Mouse (Mus musculus): Measurements from ENCODE around the gene Asb5.
"Not testable (repeated sequence)": the region's sequence is repeated elsewhere in the genome, so short reads cannot be mapped to it uniquely, and the experiment has no call there.

The Asb5 gene

DNA sequence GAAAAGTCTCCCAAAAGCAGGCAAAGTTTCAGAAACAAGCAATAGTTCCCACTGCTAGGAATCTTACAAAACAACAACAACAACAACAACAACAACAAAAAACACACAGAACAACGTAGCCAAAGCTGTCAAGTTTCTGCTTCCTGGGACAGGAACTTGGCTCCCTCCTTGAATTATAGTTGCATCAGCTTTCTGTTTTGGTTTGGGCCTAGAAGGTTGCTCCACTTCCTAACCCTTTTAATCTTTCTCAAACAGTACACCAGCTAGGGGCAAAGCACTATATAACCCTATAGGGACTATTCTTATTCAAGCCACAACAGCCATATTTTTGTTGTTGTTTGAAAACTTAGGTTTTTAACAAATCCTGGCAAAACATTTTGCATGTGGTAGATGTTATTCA, 12.0 kb downstream of the Asb5 start:
- DNase-seq, result no peak

GRCm38 (mm10) chr8:54548383-54548782, 19.0 kb downstream of the Asb5 start:
- no peak for DNase-seq

DNA sequence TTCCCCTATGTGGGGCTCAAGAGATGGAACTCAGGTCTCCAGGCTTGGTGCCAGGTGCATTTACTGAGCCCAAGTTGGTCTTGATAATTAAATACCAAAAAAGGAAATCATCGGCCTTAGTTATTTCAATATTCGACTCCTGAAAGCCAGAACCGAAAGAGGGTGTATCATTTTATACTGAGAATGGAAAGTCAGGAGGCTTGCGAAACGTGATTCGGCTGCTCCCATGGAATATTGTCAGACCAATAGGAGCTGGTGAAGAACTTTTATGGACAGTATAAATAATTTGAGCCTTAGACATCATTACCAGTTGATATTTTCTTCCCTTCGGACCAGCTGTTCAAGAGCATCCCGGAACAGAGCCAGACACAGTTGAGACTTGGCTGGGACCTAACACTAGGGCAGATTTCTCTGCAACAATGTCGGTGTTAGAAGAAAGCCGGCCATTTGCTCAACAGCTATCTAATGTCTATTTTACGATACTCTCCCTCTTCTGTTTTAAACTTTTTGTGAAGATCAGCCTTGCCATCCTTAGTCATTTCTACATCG, 20.7 kb downstream of the Asb5 start:
- DNase-seq, result no peak

DNA sequence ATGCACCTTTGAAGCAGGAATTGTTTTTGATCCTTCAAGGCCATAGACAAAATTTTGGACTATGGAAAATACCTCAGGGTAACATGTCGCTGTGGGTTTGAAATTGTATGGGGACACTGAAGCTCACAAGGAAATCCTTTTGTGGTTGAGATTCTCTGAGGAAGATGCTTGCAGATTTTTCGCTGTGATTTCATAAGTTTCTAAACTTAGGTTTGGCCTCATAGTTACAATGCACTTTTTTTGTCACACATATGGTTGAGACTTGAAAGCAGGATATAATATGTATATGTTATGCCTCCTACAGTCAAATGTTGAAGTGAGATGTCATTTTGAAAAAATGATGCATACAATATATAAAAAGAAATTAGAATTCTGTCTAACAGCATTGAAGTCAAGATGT, 25.5 kb downstream of the Asb5 start:
- DNase-seq, result no peak

DNA sequence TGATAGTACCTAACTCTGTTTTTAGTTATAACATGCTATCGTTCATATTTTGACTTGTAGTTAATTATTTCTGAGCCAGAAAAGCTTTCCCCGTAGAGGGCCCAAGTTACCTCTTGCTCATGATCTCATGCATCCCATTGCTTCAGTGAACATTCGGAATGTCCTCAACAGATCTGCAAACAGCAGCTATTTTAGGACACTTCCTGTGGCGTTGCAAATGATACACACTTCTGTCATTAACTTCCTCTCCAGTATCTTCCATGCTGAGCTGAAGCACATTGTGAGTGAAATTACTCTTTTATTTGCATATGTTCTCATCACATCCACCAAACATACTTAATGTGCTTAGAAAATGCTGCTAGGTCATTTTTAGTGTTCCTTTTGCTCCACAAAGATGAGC, 32.8 kb downstream of the Asb5 start:
- peak; percentile 12 to 24 for DNase-seq

GRCm38 (mm10) chr8:54565181-54565580, 35.8 kb downstream of the Asb5 start:
- DNase-seq, result no peak

DNA sequence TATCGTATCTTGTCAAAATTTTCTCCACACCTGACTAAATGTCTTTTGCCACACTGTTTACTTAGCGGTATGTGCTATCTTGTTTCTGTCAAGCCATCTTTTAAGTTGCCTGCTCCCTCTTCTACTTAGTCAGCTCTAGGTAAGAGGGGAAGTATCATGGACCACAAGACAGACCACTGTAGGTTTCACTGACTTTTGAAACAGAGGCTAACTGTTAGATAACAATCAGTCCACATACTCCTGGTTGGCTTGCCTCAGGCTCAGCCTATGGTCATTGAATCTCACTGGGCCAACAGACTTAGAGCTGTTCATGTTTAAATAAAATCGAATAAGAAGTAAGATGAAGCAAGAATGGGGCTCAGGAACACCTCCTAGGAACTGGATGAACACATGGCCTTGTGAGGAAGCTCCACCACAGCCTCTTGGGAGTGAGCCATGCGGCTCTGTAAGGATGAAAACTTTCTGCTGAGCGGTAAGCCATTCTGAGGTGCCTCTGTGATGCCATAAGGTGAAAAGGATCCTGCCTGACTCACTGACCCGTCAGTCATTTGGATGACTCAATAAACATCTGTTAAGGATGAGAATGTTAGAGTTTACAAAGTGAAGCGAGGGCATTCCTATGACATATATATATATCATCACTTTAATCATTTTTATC, 36.4 kb downstream of the Asb5 start:
- no peak for DNase-seq

DNA sequence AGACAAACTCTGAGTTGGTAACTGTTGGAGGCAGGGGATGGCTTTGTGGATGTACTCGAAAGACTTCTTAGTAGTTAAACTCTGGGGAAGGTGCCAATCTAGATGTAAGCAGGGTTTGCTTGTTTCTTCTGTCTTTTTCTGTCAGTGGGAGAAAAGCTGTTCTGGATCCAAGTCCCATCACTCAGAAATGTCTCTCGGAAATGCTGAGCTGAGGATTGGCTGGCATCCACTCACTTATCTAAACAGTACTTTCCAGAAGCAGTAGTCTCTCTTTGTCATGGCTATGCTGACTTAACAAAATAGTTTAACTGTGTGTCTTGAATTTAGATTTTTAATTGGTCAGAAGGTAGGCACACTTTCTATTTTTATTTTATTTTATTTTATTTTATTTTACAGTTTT, 37.8 kb downstream of the Asb5 start:
- no peak for DNase-seq

DNA sequence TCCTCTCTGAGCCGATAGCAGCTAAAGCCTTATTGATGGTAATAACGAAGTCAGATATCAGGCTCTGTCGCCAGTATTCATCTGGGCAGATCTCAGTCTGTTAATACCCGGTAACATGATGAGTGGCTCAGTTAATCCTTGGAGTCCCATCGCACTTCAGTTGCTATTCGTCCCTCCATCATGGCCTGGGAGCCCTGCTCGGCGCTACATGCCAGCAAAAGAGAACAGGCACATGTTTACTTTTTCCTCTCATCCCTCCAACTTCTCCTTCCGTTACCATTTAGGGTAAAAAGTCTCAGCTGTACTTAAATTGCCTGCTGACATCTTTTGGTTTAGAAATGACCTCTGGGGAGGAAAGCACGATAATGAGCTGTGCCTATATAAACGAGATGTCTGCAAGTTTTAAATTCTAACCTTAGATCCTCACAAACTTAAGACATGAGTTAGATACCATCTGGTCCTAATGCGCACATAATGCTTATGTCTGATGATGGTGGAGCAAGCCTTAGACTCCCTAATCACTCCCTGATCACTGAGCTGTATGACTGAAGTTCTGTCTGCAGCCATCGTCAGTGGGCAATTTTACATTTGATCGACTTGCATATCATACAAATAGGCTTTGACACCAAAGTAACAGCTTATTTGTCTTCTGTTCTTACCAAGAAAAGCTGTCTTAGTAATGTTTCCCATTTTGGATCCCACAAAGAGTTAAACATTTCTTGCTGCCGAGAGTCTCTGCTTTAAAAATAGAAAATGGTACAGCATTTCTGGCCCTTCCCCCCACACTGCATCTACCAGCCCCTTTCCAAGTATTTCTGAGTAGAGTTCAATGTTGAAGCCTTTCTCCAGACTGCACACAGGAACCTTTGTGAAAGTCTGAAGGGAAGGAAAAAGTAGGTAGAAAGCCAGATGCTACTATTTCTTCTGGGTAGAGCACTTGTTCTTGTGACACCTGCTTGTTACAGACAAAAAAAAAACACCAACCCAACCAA, 41.5 kb downstream of the Asb5 start:
- no peak for DNase-seq

DNA sequence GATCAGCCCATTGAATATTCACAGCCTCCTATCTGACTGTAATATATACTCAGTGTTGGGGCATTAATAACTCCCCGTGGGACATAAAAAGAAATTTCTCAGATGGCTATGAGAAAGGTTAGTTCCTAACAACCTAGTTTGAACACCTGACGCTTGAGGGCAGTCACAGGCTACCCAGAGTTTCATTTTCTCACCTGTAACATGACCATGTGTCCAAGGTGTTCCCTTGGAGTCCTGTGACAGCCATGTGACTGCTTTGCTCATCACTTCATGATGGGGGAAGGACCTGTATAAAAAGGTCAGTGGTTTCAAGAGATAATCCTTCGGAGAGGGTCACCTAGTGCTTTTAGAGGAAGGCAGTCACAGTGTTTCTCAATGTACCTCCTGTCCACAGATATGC, 52.1 kb downstream of the Asb5 start:
- DNase-seq, result no peak

DNA sequence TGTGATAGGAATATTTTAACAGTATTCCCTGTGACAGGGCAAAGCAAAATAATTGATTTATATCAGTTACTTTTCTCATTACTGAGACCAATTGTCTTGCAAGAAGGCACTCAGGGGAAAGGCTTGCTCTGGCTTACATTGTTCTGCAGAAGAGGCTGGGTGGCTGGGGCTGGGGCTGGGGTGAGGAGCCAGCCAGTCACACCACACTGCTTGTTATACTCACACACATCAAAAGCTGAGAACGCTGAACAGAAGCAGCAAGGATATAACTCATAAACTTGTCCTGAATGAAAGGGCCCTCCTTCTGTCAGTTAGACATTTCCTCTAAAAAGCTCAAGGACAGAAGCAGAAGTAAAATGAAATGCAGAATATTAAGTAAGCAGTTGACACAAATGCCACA, 53.5 kb downstream of the Asb5 start:
- DNase-seq, result no peak

- no peak for DNase-seq
Observed at GRCm38 (mm10) chr8:54594634-54595033, 65.3 kb downstream of the Asb5 start.

DNA sequence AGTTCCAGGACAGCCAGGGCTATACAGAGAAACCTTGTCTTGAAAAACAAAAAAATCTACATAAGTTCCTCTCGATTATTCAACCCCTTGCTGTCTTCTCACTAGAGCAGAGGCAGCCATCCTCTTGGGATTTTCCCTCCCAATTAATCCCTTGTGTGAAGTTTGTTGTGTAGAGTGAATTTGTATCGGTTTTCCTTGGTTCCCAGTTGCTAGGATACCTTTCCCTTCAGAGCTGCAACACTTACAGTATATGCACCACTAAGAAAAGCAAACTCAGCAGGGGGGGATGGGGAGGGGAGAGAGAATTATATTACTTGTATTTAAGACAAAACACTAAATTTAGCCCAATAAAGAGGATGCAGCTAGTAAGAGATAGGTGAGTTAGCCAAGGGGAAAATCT, 66.7 kb downstream of the Asb5 start:
- no peak for DNase-seq

GRCm38 (mm10) chr8:54596940-54597339, 67.6 kb downstream of the Asb5 start:
- DNase-seq, result no peak

GRCm38 (mm10) chr8:54597386-54597785, 68.0 kb downstream of the Asb5 start:
- DNase-seq, result no peak

DNA sequence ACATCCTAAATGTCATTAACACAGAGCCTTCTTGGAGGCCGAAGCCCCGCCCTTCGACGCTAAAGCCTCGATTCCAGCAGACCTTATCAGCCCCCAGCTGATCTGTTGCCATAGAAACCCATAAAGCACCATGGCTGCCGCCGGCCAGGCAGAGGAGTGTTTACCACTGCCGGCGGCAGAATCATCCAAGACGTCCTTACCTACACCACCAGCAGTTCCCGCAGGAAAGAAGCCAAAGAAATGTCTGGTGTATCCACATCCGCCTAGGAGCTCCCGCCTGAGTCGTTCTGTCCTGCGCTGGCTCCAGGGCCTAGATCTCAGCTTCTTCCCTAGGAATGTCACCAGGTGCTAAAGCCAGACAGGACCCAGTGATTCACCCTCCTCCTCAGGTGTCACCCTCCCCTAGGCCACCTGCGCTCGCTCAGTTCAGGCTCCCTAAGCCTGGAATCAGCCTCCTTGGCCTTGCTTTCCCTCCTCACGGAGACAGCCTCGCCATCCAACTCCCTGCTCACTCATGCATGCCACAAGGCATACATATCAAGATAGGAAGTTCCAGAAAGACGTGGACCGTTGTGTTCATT, 71.4 kb downstream of the Asb5 start, which contains the start of gene Spata4:
Gene Spata4, plus strand, starts transcription at position 111 of the 581 bp plus-strand sequence.
- DNase-seq, result no peak

DNA sequence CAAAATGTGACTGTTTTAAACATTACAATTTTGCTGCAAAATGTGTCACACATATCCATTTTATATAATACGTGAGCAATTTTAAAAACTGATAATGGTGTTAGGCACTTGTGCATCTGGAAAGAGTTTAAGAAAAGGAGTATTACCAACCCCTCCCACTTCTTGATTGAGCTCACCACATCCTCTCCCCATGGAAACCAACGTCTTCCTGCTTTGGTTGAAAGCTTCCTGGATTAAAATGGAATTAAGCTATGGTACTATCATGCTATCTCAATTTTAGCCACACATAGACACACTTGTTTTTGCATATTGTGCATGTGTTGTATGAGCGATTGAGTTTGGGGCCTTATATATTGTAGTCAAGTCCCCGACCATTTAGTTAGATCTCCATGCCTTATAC, 74.1 kb downstream of the Asb5 start:
- no peak for DNase-seq

GRCm38 (mm10) chr8:54609336-54609735, 80.0 kb downstream of the Asb5 start:
- DNase-seq, result no peak

DNA sequence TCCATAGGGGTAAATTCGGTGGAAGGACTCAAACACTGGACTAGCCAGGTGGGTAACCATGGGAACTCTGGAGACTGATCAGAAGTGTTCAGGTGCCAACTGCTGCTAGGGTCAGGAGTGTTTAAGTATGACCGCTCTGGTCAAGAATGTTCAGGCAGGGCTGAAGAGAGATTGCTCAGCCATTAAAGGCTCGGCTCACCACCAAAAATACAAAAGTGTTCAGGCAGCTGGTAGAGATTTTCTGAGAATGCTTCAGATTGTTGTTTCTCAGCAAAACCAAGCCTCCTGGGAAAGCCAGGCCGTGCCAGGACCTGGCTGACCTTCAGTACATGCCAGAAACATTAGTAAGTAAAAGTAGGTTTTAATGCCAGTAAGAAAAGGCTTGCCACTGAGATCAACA, 80.9 kb downstream of the Asb5 start:
- DNase-seq, result no peak

GRCm38 (mm10) chr8:54616710-54617109, 87.3 kb downstream of the Asb5 start:
- DNase-seq, result not testable (repeated sequence)

All from B cell, adult 2 months (primary cell).